Mouse (Mus musculus) myocyte (in vitro differentiated cells): ENCODE measurements around the gene Map7d1.

ENCODE experiments used
- CEBPB ChIP-seq: IDR thresholded peaks from 2 replicates; pipeline ENCODE4 v1.6.1; 2011; ENCODE audit warnings: mild to moderate bottlenecking, moderate library complexity; ENCODE audit not compliant: poor library complexity, insufficient read depth, severe bottlenecking
- E2F4 ChIP-seq: IDR thresholded peaks from one replicate; pipeline ENCODE4 v1.6.1; 2011; ENCODE audit warnings: mild to moderate bottlenecking, control low read depth, moderate library complexity; ENCODE audit not compliant: insufficient read depth
- MAX ChIP-seq: IDR thresholded peaks from one replicate; pipeline ENCODE4 v1.6.1; 2011; ENCODE audit warnings: low read depth, mild to moderate bottlenecking, control low read depth
- POLR2A ChIP-seq: IDR thresholded peaks from one replicate; pipeline ENCODE4 v1.6.1; 2011; ENCODE audit warnings: low read depth, mild to moderate bottlenecking, control low read depth, moderate library complexity; ENCODE audit not compliant: insufficient read length

DNA sequence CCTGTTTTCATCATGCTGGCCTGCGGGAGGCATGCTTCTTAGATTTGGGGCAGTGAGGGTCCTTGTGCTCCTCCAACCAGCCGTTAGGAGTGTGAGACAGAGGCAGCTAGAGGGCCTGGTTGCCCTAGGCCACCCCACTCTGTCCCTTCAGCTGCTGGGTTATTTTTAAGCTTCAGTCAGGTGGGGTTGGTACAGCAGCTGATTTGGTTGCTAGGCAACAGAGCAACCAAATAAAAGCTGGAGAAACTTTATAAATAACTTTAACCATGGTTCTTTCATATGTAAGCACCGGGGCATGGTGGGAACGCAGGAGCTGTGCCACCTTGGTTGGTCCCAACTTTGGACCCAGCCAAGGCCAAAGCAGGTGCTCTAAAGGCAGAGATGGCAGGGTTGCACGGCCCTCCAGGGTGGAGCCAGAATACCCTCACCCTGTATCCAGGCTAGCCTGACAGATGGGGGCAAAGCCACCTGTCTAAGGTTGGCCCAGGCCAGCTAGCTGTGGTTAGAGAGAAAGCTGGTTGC, 18.4 kb downstream of the Map7d1 start:
- TF ChIP-seq POLR2A (peak; percentile 9), CEBPB (no peak), E2F4 (no peak), MAX (no peak)
